Mouse (Mus musculus) testis, adult 2 months (tissue): ENCODE data around the gene Ctsl.

Experiments used
- CTCF ChIP-seq: fragments of 200-500 bp; IDR thresholded peaks from 2 replicates; pipeline ENCODE4 v1.5.1; 2012; ENCODE audit warnings: low read depth, mild to moderate bottlenecking, inconsistent platforms, low read length, moderate library complexity; ENCODE audit not compliant: control insufficient read depth, insufficient read depth, insufficient replicate concordance
- POLR2A ChIP-seq: fragments of 200-500 bp; IDR thresholded peaks from 2 replicates; pipeline ENCODE4 v1.6.1; 2012; ENCODE audit warnings: low read depth, mild to moderate bottlenecking, inconsistent platforms, low read length, moderate library complexity; ENCODE audit not compliant: control insufficient read depth

DNA sequence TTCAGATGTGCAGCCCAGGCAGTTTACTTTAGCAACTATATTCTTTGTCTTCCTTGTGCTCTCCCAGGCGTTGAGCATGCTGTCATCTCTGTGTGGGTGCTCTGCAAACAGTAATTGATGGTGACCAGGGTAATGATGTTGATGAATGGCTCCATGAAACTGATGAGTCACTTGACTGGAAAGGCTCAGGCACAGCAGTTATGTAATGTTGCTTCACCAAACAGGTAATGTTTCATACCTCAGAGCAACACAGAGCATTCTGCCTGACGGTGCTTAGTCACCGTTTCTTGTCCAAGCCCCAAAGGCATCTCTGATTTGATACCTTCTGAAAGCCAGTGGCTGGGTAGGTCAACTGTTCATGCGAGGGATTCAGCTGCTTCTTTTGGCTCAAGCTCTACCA, 17.7 kb upstream of the Ctsl start:
- TF ChIP-seq POLR2A (no peak), CTCF (no peak)
